Mouse (Mus musculus) A20 (cell line): ENCODE results near the gene Gm10135.
A peak's percentile ranks its signal among the peaks of the same experiment; 100 is the strongest.
"Not testable (repeated sequence)": the region's sequence is repeated elsewhere in the genome, so short reads cannot be mapped to it uniquely, and the experiment has no call there.

Experiments used
- DNase-seq: peaks from one replicate; pipeline ENCODE4 v3.0.0-alpha.2; 2011; ENCODE audit warnings: low read depth, low spot score

Gene Gm10135

DNA sequence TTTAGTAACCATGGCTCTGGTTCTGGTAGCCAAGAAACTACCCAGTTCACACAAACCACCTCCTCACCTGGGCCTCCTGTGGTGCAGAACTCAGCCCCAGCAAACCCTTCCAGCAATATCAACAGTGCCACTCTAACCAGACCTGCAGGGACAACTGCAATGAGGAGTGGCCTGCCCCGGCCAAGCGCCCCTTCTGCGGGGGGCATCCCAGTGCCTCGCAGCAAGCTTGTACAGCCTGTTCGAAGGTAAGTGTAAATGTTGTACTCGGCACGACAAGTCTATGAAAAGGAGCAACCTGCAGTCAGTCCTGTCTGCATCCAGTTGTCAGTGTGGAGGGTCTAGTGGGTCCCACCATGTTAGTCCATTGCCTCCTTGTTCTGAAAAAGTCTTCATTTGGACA is at the start of gene Gm10135:
Gm10135 (minus strand) TSS at position 101 of the 400 bp plus-strand sequence.
- no peak for DNase-seq

DNA sequence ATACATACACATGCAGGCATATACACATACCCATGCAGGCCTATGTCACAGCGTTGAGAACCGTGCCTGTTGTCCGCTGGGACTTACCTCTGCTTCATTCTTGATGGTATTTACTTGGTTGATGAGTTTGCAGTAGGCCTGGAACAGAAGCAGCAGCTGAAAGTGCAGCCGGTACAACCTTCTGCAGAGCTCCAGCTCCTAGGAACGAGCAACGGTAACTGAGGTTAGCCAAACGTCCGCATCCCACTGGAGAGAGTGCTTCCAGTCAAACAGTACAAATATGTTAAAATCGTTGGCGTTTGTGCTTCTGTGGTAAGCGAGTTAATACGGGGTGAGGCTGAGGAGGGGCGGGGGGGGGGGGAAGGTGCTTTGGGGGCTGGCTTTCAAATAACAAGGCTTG is 49.3 kb upstream of the Gm10135 start:
- DNase-seq = no peak

DNA sequence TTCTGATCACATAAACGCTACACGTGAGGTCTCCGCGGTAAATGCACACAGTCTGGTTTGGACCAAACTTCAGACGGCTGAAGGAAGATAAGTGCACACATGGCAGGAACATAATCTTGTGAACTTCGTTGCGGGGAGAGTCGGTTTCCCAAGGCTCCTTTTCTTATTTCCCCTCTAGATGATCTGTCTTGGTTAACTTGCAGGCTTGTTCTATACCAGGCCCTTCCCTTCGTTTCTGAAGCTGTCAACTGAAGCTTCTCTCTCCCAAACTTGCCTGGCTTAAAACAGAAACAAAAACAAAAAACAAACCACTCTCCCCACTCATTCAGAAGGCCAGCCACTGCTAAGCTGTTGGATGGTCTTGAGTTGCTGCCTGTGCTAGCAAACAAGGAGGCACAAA is 40.2 kb upstream of the Gm10135 start:
- DNase-seq = no peak

DNA sequence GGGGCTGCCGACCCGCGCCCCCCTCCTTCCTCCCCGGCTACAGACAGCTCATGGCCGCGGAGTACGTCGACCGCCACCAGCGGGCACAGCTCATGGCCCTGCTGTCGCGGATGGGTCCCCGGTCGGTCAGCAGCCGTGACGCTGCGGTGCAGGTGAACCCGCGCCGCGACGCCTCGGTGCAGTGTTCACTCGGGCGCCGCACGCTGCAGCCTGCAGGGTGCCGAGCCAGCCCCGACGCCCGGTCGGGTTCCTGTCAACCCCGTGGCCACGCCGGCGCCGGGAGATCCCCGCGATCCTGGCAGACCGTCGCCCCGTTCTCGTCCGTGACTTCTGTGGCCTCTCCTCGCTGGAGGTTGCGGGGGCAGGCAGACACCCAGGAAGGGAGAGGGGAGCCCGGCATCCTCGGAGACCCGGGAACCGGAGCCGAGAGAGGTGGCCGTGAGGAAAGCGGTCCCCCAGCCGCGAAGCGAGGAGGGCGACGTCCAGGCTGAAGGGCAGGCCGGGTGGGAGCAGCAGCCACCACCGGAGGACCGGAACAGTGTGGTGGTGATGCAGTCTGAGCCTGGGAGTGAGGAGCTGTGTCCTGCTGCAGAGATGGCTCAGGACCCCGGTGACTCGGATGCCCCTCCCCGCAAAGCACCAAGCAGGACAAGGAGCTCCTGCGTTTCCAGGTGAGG is 39.2 kb upstream of the Gm10135 start:
- DNase-seq = not testable (repeated sequence)

DNA sequence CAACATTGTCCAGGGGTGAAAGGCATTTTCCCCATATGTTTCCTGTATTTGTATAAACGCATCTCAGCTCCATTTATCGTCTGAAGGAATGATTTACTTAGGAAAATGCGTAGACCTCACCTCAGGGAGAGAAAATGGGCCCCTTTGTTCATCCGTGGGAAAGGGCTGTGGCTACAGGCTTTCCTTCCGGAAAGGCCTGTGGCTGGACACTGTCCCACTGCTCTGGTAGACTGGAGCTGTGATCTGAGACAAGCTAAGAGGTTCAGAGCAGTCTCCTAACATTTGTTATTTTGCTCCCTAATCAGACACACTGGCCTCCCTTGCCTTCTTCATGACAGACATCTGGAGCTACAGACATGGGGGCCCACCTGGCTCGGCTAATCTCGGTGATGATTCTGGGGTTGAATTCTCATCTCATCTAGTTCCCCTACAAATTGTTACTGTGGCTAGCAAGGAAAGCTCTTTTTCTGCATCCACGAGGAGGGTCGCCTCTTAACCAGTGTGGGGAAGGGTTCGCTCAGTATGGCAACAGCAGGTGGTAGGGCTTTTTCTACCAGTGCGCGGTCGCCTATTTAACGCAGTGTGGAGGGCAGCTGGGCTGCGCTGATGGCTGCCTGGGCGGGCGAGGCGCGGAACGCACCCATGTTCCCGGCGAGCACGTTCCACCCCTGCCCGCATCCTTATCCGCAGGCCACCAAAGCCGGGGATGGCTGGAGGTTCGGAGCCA is 38.5 kb upstream of the Gm10135 start:
- not testable (repeated sequence) for DNase-seq

DNA sequence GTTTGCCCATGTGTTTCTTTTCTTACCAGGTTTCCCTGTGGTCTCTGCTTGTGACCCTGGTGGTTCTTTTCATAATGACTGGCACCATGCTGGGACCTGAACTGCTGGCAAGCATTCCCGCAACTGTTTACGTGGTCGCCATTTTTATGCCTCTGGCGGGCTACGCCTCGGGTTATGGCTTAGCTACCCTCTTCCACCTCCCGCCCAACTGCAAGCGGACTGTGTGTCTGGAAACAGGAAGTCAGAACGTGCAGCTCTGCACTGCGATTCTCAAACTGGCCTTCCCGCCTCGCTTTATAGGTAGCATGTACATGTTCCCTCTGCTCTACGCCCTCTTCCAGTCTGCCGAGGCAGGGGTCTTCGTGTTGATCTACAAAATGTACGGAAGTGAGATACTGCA is 37.3 kb upstream of the Gm10135 start:
- not testable (repeated sequence) for DNase-seq

DNA sequence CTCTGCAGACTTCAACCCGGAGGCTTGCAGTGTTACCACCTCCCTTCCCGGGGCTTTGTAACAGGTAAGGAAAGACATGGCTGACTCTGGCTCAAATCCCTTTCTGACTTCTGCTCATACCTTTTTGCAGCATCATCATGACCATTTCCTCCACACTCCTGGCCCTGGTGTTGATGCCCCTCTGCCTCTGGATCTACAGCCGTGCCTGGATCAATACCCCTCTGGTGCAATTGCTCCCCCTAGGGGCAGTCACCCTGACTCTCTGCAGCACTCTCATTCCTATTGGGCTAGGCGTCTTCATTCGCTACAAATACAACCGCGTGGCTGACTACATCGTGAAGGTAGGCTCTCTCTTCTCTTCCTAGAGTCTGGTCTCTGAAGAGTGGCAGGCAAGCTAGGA is 33.7 kb upstream of the Gm10135 start:
- DNase-seq = peak; percentile 35

DNA sequence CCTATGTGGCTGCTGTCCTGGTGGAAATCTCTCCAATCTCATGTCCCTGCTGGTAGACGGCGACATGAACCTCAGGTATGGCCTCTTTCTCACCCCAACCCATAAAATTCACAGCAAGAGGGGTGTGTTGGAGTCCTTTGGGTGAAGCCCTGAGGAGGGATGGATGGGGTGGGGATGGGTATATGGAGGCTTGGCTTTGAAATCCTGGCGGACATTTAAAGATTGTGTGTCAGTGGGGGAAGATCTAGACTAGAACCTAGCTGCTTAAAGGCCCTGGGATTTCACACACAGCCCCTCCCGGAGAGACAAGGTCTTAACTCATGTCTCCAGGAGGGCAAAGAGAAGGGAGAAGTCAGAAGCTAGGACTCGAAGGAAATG is 33.1 kb upstream of the Gm10135 start:
- DNase-seq = no peak

DNA sequence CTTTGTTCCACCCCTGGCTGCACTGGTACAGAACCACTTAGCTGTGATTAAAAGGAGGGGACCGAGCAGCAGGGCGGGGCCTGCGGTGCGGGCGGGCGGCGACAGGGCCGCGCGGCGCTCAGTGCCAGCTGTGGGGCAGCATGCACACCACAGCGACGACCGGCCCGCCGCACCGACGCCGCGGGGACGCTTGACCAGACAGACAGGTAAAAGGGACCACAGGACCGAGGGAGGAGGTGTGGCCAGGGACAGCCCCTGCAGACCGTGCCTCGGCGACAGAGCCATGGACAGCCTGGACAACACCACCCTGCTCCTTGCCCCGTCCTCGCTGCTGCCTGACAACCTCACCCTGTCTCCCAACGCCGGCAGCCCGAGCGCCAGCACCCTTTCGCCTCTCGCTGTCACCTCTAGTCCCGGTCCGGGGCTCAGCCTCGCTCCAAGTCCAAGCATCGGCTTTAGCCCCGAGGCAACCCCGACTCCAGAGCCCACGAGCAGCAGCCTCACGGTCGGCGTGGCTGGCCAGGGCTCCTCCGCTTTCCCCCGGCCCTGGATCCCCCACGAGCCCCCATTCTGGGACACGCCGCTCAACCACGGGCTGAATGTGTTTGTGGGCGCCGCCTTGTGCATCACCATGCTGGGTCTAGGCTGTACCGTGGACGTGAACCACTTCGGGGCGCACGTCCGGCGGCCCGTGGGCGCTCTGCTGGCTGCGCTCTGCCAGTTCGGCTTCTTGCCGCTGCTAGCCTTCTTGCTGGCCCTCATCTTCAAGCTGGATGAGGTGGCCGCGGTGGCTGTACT is 32.5 kb upstream of the Gm10135 start, which contains the start of gene Slc10a4:
Slc10a4 (plus strand) TSS at position 100 of the 798 bp plus-strand sequence.
- DNase-seq = no peak

DNA sequence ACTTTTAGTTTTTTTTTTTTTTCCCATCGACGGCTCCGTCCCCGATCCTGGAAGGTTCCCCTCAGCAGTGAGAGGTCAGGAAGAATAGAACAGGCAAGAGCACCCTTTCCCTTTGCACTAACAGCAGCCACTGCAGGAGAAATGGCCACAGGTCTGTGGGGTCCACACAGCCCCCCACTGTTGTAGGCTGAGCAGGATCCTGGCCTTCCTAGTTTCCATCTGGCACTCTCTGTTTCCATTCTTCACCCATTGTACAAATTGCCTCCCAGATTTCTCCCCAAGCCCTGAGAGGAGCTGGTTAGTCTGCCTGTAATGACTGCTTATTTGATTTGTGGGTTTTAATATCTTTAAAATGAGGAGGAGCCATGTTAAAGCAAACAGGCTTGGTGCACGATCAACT is 29.5 kb upstream of the Gm10135 start:
- DNase-seq = no peak

DNA sequence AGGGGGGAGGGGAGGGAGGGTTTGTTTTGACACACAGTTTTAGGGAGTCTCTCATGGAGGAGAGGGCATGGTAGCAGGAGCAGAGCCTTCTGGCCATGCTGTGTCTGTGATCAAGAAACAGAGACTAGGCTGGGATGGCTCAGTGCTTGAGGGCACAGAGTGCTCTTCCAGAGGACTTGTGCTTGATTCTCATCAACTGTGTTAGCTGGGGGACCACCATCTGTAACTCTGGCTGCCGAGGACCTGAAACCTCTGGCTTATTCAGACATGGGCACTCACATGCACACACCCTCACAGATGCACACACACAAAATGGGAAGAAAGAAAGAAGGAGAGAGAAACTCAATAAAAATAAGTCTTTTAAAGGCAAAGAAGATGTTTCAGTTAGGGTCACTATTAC is 24.0 kb upstream of the Gm10135 start:
- not testable (repeated sequence) for DNase-seq

DNA sequence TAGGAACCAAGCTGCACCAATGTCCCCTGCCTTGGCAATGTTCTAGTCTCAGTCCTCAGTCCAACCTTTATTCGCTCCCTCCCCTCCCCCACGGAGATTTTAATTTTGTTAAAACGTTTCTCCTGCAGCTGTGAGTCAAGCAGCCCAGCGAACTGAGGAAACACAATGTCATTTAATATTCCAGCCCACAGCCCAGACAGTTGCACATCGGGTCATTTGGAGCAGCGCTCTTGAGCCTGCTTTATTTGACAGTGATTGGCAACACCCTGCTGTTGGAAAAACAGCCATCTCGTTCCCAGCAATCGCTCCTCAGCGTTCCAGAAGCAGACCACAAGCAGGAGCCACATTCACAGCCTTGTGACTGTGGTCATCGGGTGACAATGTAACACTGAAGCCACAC is 20.9 kb upstream of the Gm10135 start:
- no peak for DNase-seq

DNA sequence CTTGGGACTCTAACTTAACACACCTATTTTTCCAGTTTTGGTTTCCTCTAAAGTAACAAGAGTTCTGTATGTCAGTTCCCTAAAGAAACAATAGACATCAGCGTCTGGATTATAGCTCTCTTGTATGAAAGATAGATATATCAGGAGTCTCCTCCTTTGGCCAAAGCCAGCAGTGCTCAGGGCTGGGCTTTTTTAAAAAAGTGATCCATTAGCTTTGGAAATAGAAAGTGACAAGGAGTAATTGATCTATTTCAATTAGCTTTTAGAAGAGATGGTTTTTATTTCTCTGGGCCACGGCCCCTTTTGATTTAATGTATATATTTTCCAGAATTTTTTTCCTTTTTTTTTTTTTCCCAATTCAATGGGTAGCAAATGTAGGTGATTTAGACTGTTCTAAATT is 20.4 kb upstream of the Gm10135 start:
- DNase-seq = no peak

DNA sequence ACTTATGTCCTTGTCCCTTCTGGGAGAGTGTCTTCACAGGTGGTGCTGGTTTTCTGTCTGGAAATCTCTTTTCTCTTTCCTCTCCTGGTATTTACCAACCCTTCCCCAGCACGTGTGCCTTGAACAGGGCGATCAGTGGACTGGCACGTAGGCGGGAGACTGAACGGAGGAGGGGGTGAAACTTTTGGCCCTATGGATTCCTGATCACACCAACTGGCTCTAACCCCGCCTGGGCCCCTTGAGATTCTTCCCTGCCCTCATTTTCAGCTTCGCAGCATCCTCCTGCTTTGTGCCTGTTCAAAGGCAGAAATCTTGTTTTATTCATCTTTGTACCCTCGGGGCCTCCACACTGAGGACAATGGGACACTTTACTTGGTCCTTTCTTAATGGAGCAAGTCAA is 19.9 kb upstream of the Gm10135 start:
- no peak for DNase-seq

DNA sequence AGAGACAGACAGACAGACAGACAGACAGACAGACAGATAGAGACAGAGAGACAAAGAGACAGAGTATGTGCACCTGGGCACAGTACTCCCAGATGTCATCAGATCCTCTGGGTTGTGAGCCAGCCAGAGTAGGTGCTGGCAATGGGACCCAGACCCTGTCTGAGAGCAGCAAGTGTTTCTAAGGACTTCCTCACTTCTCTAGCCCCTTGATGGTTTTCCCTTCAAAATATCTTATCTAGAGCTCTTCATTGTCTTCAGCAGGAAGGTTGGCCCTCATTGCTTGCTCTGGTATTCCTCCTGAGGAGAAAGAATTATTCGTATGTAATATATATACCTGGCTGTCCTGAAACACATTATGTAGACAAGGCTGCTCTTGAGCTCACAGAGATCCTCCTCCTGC is 18.0 kb upstream of the Gm10135 start:
- DNase-seq = no peak

DNA sequence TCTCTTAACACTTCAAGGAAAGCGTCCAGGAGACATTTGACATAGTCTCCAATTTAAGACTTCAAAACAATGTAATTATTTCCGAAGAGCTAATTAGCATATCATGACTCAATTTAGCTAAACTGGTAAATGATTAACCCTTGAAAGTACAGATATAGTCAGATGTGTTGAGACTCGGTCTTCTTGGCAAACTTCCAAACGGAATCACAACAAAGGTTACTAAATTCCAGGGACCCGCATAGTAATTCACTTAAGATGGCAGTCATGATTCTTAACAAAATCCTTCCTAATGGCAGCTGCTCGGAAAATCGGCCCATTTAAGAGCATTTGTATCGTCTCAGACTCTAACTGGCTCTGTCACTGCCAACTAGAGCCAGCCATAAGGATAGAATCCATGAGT is 15.3 kb upstream of the Gm10135 start:
- DNase-seq = no peak

DNA sequence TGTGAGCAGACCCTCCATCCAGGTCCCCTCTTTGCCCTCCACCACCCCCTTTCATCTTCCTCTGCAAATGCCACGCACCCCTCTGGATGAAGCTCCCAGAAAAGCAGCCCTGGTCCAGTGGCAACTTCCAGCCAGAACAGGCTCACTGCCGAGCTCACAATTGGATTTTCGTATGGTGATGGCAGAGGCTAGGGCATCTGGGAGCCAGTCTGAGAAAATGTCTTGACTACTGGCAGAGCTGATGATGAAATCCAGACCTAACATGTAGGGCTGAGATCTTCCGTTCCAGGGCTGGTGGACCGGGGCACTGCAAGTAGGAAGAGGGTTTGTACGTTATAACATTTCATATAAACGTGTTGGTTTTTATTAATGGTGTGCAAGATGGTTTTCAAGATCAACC is 13.3 kb upstream of the Gm10135 start:
- DNase-seq = no peak

DNA sequence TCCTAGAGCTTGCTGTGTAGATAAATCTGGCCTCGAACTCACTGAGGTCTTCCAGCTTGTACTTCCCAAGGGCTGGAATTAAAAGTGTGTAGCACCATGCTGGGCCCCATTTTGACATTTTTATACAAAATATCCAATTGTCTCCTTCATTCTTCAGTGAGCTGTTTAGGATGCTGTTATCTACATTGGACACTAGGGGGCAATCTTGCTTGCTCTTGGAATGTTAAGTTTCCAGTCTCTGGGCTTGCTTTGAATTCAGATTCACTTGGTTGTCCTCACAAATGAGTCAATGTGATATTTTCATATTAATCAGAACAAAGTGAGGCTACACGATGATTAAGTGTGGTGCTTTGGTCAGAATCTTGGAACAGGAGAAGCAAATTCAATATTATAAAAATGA is 9.6 kb upstream of the Gm10135 start:
- peak; percentile 55 for DNase-seq

DNA sequence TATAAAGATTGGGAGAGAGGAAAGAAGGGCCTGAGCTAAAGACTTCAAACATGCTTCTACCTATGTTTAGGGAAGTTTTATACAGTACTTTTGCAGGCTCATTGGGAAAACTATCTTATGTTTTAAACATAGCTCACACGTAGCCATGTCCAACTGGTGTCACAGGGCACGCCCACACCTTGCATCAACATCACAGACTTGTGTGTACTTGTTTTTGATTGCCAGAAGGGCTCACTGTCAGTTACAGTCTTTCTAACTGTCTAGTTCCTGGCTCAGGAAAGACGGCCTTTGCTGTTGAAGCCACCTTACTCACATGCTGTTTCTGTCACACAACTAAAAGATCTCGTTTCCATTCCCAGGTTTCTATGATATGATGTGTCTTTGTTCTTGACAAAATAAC is 2.0 kb upstream of the Gm10135 start:
- no peak for DNase-seq

DNA sequence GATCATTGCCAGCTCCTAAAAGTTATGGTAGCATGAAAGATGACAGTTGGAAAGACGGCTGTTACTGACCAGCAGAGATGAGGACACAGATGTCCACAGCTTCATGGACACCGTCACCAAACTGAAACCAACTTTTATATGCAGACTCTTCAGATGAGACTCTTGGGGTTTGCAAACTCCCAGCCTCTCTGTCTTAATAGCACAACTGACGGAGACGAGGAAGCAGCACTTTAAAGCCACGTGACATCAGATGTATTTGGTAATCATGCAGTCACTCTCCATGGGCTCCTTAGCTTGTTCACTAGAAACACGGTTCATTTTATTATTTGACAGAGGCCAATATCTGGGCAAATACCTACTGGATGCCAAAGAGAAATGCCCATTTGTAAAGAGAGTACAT is 1.5 kb upstream of the Gm10135 start:
- DNase-seq = no peak

DNA sequence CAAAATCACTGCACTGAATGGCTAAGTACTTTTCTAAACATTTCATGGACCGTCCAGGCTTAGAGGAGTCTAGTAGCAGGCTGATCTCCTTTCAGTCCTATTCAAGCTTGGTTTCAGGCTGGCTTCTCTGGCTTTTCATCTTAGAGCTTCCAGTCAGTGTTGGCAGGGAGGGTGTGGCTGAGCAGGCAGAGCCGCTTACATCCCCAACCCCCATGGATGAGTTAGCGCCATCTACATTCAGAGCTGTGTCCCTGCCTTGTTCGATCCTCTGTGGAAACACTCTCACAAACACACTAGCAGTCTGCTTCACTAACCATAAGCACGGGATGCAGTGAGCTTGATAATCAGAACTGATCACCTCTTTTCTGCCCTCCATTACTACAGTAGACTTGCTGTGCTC is 1.6 kb downstream of the Gm10135 start:
- no peak for DNase-seq

DNA sequence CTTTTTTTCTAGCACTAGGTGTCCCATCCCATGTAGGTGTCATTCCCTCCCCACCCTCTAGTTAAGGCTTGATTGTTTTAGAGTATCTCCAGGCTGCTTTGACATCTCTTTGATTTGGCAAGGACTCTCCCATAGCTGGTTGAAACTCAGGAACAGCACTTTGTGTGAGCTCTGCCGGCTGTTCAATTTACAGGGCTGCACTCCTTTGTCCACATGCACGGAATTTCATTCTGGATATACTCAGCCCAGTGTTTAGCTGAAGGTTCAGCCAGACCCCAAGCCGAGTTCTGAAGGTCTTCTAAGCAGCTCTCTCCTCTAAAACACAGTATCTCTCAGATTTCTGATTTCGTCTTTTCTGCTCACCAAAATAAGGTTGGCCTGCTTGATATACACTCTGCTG is 2.1 kb downstream of the Gm10135 start:
- no peak for DNase-seq

DNA sequence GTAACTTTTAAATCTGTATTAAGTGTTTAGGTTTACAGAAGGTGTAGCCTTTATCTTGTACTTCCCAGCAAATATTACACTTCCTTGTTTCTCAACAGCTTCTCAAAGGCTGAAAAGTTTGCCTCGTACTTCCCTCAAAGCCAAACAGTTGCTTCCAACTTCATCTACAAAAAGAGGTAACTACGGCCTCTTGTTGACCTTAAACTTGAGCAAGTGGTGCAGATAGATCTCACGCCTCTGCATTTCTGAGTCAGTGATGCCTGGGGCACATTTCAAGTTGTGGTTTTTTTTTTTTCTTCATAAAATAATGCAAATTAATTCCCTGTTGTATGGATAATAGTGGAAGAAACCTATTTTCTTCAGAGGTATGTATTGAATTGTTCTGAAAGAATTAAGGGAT is 8.8 kb downstream of the Gm10135 start:
- no peak for DNase-seq
